Mouse (Mus musculus): ENCODE measurements around the gene Psmd2.

DNA sequence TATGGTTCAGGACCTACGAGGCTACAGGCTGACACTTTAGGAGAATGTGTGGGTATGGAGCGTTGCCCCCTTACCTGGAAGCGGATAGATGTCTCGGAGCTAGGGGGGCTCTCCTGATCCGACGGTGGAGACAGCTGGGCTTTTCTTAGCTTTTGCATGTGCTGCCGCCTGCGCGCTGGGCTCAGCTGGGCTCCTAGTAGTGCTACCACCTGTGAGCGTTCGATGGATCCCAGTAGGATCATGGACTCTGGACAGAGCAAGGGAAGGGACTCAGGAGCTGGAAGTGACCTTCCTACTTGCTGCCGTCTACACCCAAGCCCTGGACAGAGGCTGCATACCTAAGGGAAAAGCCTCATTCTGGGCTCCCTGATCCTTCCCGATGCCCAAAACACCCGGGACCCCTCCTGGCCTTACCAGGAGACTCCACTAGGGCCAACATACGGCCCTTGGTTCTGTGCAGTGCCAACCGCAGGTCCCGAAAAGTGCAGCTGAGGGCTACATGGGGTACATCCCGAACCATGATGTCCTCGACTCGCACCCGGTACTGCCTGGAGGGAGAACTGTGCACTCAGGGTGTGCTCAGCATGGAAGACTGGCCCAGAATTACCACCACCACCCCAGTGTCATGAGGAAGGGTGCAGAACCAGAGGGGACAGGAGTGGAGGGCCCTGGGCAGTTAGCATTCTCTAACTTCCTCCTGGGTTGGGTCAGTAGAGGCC, 56.9 kb downstream of the Psmd2 start:
- TF ChIP-seq CTCF (IDR thresholded peaks at IDR 0.05; ENCODE audit: low read depth) (no peak), EP300 (IDR thresholded peaks at IDR 0.05; ENCODE audit: low read depth) (no peak)

Measured in heart, postnatal 0 days (tissue).